Mouse (Mus musculus): Measurements from ENCODE around the gene Cyp1a2. TPM values are rescaled to one million over a fixed set of nuclear protein-coding genes. Genes with fewer than 3 reads are reported as not detected.

The Cyp1a2 gene
- polyA plus RNA-seq, 1 experiment = not detected

DNA sequence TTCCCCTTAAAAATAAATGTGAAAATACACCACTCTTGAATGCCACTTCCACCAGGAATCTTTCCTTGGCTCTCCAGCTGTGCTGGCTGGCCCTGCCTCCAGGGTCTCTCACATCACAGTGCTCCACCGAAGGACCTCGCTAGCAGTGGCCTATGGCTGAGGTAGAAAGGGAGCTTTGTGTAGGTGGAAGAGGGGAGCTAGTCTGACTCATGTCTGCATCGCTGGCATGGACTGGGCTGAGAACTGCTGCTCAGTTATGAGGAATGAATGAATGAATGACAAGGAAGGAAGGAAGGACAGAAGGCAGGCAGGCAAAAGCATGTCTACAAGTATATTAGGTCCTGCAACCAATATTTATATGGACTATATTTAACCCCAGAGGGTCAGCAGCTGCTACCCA is 46.2 kb downstream of the Cyp1a2 start:
- H3K36me3 ChIP-seq (ENCODE audit: control insufficient read depth, insufficient read depth) = no peaks in the 10 kb centered on the region
- no peaks in the 10 kb centered on the region for H3K27me3 ChIP-seq (ENCODE audit: control insufficient read depth, insufficient read depth, insufficient read length)
- TF ChIP-seq USF1 (IDR thresholded peaks at IDR 0.05; ENCODE audit: low read depth) (no peak), TCF12 (IDR thresholded peaks at IDR 0.05; ENCODE audit: insufficient read depth, poor library complexity, severe bottlenecking) (no peak), TCF3 (IDR thresholded peaks at IDR 0.05; ENCODE audit: insufficient read length, low read depth) (no peak), REST (IDR thresholded peaks at IDR 0.05; ENCODE audit: insufficient read depth, insufficient read length) (no peak), SRF (IDR thresholded peaks at IDR 0.05; ENCODE audit: control insufficient read depth, insufficient read length, low read depth) (no peak), MYOD1 (IDR thresholded peaks at IDR 0.05; ENCODE audit: control insufficient read depth in 1 of 3, insufficient read length in 2 of 3, low read depth in 2 of 3) (no peak), MAX (IDR thresholded peaks at IDR 0.05; ENCODE audit: low read depth) (no peak), POLR2AphosphoS2 (IDR thresholded peaks at IDR 0.05; ENCODE audit: insufficient read length, low read depth) (no peak), POLR2A (IDR thresholded peaks at IDR 0.05; ENCODE audit: insufficient read length, low read depth) (no peak), E2F4 (IDR thresholded peaks at IDR 0.05; ENCODE audit: insufficient read depth) (no peak), CEBPB (IDR thresholded peaks at IDR 0.05; ENCODE audit: insufficient read depth, poor library complexity, severe bottlenecking) (no peak), MYOG (IDR thresholded peaks at IDR 0.05; ENCODE audit: control insufficient read depth in 1 of 3, insufficient read depth in 1 of 3, insufficient read length in 2 of 3, low read depth in 2 of 3) (no peak)
- H3K4me3 ChIP-seq = no peak overlapping the region
- H3K79me2 ChIP-seq (ENCODE audit: control insufficient read depth, insufficient read depth) = peaks cover 90% of the 10 kb centered on the region
- H3K4me2 ChIP-seq (ENCODE audit: low read depth) = peak overlapping the region; percentile 91
- no peak overlapping the region for H3ac ChIP-seq (ENCODE audit: control insufficient read depth, insufficient read length)

DNA sequence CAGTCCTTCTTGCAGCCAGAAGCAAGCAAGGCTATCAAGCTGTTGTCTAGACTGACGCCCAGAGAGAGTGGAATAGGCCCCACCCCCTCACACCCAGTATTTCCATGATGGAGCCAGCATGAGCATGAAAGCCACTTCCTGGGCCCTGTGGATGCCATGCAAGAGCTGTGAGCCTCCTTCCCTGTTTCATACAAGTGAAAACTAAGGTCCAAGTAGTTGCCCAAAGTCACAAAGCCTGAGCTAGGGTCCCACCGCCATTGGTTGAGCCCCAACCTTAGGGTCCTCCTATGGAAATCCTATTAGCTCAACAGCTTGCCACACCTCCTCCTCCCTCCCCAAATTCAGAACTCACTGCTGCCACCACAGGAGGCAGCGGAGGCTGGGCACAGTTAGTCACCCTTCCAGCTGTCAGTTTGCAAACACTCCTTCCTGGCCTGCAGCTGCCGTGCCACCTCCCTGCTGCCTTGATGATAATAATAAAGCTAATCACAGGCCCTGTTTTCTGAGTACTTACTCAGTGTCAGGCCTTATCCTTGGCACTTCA is 50.0 kb downstream of the Cyp1a2 start:
- TF ChIP-seq TCF3 (IDR thresholded peaks at IDR 0.05; ENCODE audit: insufficient read length, low read depth) (peak; percentile 67), E2F4 (IDR thresholded peaks at IDR 0.05; ENCODE audit: insufficient read depth) (no peak), CEBPB (IDR thresholded peaks at IDR 0.05; ENCODE audit: insufficient read depth, poor library complexity, severe bottlenecking) (no peak), MYOD1 (IDR thresholded peaks at IDR 0.05; ENCODE audit: control insufficient read depth in 1 of 3, insufficient read length in 2 of 3, low read depth in 2 of 3) (peak; percentile 95 to 99 (median 96)), MAX (IDR thresholded peaks at IDR 0.05; ENCODE audit: low read depth) (no peak), POLR2A (IDR thresholded peaks at IDR 0.05; ENCODE audit: insufficient read length, low read depth) (no peak), SRF (IDR thresholded peaks at IDR 0.05; ENCODE audit: control insufficient read depth, insufficient read length, low read depth) (no peak), POLR2AphosphoS2 (IDR thresholded peaks at IDR 0.05; ENCODE audit: insufficient read length, low read depth) (no peak), REST (IDR thresholded peaks at IDR 0.05; ENCODE audit: insufficient read depth, insufficient read length) (no peak), TCF12 (IDR thresholded peaks at IDR 0.05; ENCODE audit: insufficient read depth, poor library complexity, severe bottlenecking) (peak; percentile 74), USF1 (IDR thresholded peaks at IDR 0.05; ENCODE audit: low read depth) (no peak), MYOG (IDR thresholded peaks at IDR 0.05; ENCODE audit: control insufficient read depth in 1 of 3, insufficient read depth in 1 of 3, insufficient read length in 2 of 3, low read depth in 2 of 3) (peak; percentile 93 to 98 (median 97))

DNA sequence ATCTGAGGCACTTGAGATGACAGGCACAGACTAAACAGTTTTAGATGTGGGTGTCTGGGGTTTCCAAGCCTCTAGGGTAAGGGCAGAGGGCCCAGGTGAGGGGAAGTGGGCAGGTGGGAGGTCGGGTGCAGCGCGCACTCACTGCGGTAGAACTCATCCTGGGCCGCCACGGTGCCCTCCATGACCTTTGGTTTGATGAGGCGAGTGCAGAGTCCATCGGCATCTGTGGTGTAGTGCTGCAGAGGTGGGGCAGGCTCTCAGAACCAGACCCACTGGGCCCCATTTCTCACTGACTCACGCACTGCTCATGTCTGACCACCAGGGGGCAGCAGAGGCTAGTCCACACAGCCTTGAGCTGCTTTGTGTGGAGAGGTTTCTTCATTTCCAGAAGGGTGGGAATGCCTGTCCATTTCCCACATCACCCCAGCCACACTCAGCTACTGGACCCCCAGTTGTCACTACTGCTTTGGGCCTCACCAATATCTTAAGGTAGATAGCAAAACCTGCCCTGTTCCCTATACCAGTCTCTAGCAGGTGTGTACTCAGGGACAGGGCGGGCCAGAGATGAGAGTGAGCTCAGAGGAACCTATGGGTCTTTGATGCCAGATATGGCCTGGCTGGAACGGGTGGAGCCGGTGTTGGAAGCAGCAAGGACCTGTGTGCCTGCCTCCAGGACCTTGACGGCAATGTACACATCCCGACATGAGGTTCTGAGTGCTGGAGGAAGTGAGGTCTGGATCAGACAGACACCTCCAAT is 54.2 kb downstream of the Cyp1a2 start:
- TF ChIP-seq USF1 (IDR thresholded peaks at IDR 0.05; ENCODE audit: low read depth) = no peak
- no peak for TF ChIP-seq TCF3 (IDR thresholded peaks at IDR 0.05; ENCODE audit: insufficient read length, low read depth)
- TF ChIP-seq MYOG (IDR thresholded peaks at IDR 0.05; ENCODE audit: control insufficient read depth in 1 of 3, insufficient read depth in 1 of 3, insufficient read length in 2 of 3, low read depth in 2 of 3) = no peak
- no peak for TF ChIP-seq CEBPB (IDR thresholded peaks at IDR 0.05; ENCODE audit: insufficient read depth, poor library complexity, severe bottlenecking)
- TF ChIP-seq E2F4 (IDR thresholded peaks at IDR 0.05; ENCODE audit: insufficient read depth) = no peak
- no peak for TF ChIP-seq SRF (IDR thresholded peaks at IDR 0.05; ENCODE audit: control insufficient read depth, insufficient read length, low read depth)
- no peak for TF ChIP-seq POLR2A (IDR thresholded peaks at IDR 0.05; ENCODE audit: insufficient read length, low read depth)
- Histone ChIP-seq H3K36me3 (ENCODE audit: control insufficient read depth, insufficient read depth) (peaks cover 15% of the 10 kb centered on the region), H3K79me2 (ENCODE audit: control insufficient read depth, insufficient read depth) (peaks cover 22% of the 10 kb centered on the region), H3K4me2 (ENCODE audit: low read depth) (no peak overlapping the region), H3K27me3 (ENCODE audit: control insufficient read depth, insufficient read depth, insufficient read length) (no peaks in the 10 kb centered on the region), H3K4me3 (no peak overlapping the region), H3ac (ENCODE audit: control insufficient read depth, insufficient read length) (no peak overlapping the region)

More for the DNA sequence above, 50.0 kb downstream of the Cyp1a2 start:
- Histone ChIP-seq H3ac (ENCODE audit: control insufficient read depth, insufficient read length) (no peak overlapping the region), H3K4me3 (no peak overlapping the region), H3K79me2 (ENCODE audit: control insufficient read depth, insufficient read depth) (peaks cover 63% of the 10 kb centered on the region), H3K4me2 (ENCODE audit: low read depth) (peak overlapping the region; percentile 60), H3K27me3 (ENCODE audit: control insufficient read depth, insufficient read depth, insufficient read length) (no peaks in the 10 kb centered on the region), H3K36me3 (ENCODE audit: control insufficient read depth, insufficient read depth) (peaks cover 7% of the 10 kb centered on the region)

DNA sequence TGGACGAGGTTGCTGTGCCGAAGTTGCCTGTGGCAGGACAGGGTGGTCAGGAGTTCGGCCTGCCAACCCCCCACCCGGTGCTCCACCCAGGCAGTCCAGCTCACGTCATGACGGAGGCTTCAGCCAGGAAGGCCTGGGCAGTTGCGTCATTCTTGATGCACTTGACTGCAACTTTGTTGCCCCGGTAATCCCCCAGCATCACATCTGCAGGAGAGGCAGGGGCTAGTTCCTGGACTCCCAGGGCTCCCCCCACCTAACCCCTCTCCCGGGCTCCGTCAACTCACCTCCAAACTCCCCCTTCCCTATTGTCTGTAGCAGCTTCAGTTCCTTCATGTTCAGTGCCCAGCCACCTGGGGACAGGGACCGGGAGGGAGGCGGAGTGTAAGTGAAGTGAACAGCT is 54.8 kb downstream of the Cyp1a2 start:
- H3K27me3 ChIP-seq (ENCODE audit: control insufficient read depth, insufficient read depth, insufficient read length) = no peaks in the 10 kb centered on the region
- H3K79me2 ChIP-seq (ENCODE audit: control insufficient read depth, insufficient read depth) = peaks cover 18% of the 10 kb centered on the region
- TF ChIP-seq MYOD1 (IDR thresholded peaks at IDR 0.05; ENCODE audit: control insufficient read depth in 1 of 3, insufficient read length in 2 of 3, low read depth in 2 of 3) (no peak), USF1 (IDR thresholded peaks at IDR 0.05; ENCODE audit: low read depth) (no peak)
- H3K36me3 ChIP-seq (ENCODE audit: control insufficient read depth, insufficient read depth) = peaks cover 15% of the 10 kb centered on the region
- no peak overlapping the region for H3ac ChIP-seq (ENCODE audit: control insufficient read depth, insufficient read length)
- no peak overlapping the region for H3K4me3 ChIP-seq
- H3K4me2 ChIP-seq (ENCODE audit: low read depth) = no peak overlapping the region

DNA sequence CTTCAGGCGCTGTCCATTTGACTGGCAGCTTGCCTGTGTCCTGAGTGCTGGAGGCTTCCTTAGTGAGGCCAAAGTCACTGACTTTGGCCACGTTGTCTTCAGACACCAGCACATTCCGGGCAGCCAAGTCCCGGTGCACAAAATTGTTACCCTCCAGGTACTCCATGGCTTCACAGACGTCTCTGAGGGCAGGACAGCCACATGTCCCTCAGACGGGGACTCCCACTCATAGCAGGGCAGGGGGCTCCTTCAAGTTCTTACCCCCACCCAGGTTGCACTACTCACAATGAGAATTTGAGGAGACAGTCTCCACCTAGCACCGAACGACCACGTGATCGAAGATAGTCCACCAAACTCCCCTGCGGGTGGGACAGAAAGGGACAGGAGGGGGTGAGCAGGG is 55.6 kb downstream of the Cyp1a2 start:
- peaks cover 15% of the 10 kb centered on the region for H3K36me3 ChIP-seq (ENCODE audit: control insufficient read depth, insufficient read depth)
- H3ac ChIP-seq (ENCODE audit: control insufficient read depth, insufficient read length) = no peak overlapping the region
- H3K4me2 ChIP-seq (ENCODE audit: low read depth) = no peak overlapping the region
- no peaks in the 10 kb centered on the region for H3K27me3 ChIP-seq (ENCODE audit: control insufficient read depth, insufficient read depth, insufficient read length)
- no peak overlapping the region for H3K4me3 ChIP-seq
- TF ChIP-seq TCF12 (IDR thresholded peaks at IDR 0.05; ENCODE audit: insufficient read depth, poor library complexity, severe bottlenecking) (no peak), MYOD1 (IDR thresholded peaks at IDR 0.05; ENCODE audit: control insufficient read depth in 1 of 3, insufficient read length in 2 of 3, low read depth in 2 of 3) (no peak), REST (IDR thresholded peaks at IDR 0.05; ENCODE audit: insufficient read depth, insufficient read length) (no peak)
- peaks cover 14% of the 10 kb centered on the region for H3K79me2 ChIP-seq (ENCODE audit: control insufficient read depth, insufficient read depth)
